Mouse (Mus musculus): ENCODE data around the gene Gm17387. TPM values are rescaled to one million over a fixed set of nuclear protein-coding genes. Genes with fewer than 3 reads are reported as not detected.

Gm17387 gene
- not detected in 2 replicates for polyA plus RNA-seq (2015; fragmentation: Nextera tagmentation; extraction: Ambion mirVana)

GRCm38 (mm10) chr7:141028831-141029230, at the start of gene Gm17387:
Gene Gm17387 (plus strand): TSS chr7:141029131.
- H3K27me3 ChIP-seq (replicated peaks; ENCODE audit: control insufficient read depth, insufficient read depth, low read length), result no peaks in the 10 kb centered on the region
- peaks cover 8% of the 10 kb centered on the region; the same call in 1 of the 2 replicates for H3K4me1 ChIP-seq (replicated peaks; ENCODE audit: control insufficient read depth, insufficient read depth, low read length)
- H3K27ac ChIP-seq (ENCODE audit: low read depth, low read length), result no peak within 1 kb of the TSS
- no peaks in the 10 kb centered on the region for H3K9me3 ChIP-seq (ENCODE audit: control insufficient read depth)
- H3K4me2 ChIP-seq (replicated peaks; ENCODE audit: low read depth), result no peak within 1 kb of the TSS
- no peaks in the 10 kb centered on the region for H3K36me3 ChIP-seq (ENCODE audit: control insufficient read depth, insufficient read depth)
- ATAC-seq, result no peak
- H3K9ac ChIP-seq (ENCODE audit: low read depth, low read length), result no peak within 1 kb of the TSS
- TF ChIP-seq CTCF (IDR thresholded peaks at IDR 0.05; ENCODE audit: low read depth), result no peak
- H3K4me3 ChIP-seq (ENCODE audit: low read depth, low read length), result no peak within 1 kb of the TSS
- WGBS, result 95% methylated on average over 2 of the region's 2 CpGs

DNA sequence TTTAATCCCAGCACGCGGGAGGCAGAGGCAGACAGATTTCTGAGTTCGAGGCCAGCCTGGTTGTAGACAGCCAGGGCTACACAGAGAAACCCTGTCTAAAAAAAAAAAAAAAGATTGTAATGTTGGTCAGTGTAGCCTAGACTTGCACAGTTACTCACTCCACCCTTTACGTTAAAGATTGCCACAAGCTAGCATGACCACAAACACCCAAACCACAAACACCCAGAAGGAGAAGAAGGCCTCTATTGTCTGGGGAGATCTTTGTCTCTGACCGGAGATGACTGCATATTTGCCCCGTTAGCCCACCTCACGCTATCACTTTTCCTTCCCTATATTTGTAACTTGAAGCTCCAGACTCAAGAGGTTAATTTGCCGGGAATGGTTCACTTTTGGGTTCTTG, 47.2 kb upstream of the Gm17387 start:
- no peak for TF ChIP-seq CTCF (IDR thresholded peaks at IDR 0.05; ENCODE audit: low read depth)
- Histone ChIP-seq H3K36me3 (ENCODE audit: control insufficient read depth, insufficient read depth) (no peaks in the 10 kb centered on the region), H3K4me1 (replicated peaks; ENCODE audit: control insufficient read depth, insufficient read depth, low read length) (no peaks in the 10 kb centered on the region), H3K9me3 (ENCODE audit: control insufficient read depth) (no peaks in the 10 kb centered on the region), H3K4me2 (replicated peaks; ENCODE audit: low read depth) (no peak overlapping the region), H3K4me3 (ENCODE audit: low read depth, low read length) (no peak overlapping the region), H3K27me3 (replicated peaks; ENCODE audit: control insufficient read depth, insufficient read depth, low read length) (no peaks in the 10 kb centered on the region), H3K27ac (ENCODE audit: low read depth, low read length) (no peak overlapping the region), H3K9ac (ENCODE audit: low read depth, low read length) (no peak overlapping the region)
- ATAC-seq, result no peak
- WGBS, result 87% methylated on average over 8 of the region's 8 CpGs

DNA sequence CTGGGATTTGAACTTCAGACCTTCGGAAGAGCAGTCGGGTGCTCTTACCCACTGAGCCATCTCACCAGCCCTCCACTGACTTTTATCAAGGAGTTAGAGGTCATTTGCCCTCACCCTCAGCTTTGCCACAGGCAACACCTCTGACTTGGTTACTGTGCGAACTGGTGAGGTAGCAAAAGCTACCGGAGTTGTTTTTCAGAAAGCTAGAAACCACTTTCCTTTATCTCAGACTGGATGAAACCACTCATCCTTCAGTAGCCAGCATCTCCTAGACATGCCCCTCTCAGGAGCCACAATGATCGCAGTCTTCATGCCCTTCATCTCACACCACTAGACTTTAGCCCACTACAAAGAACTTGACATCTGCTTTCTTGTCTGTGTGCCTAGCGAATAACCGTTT, 46.0 kb upstream of the Gm17387 start:
- TF ChIP-seq CTCF (IDR thresholded peaks at IDR 0.05; ENCODE audit: low read depth), result no peak
- Histone ChIP-seq H3K4me1 (replicated peaks; ENCODE audit: control insufficient read depth, insufficient read depth, low read length) (no peaks in the 10 kb centered on the region), H3K36me3 (ENCODE audit: control insufficient read depth, insufficient read depth) (no peaks in the 10 kb centered on the region), H3K9ac (ENCODE audit: low read depth, low read length) (no peak overlapping the region), H3K27me3 (replicated peaks; ENCODE audit: control insufficient read depth, insufficient read depth, low read length) (no peaks in the 10 kb centered on the region), H3K4me2 (replicated peaks; ENCODE audit: low read depth) (no peak overlapping the region), H3K4me3 (ENCODE audit: low read depth, low read length) (no peak overlapping the region), H3K27ac (ENCODE audit: low read depth, low read length) (no peak overlapping the region), H3K9me3 (ENCODE audit: control insufficient read depth) (no peaks in the 10 kb centered on the region)
- no peak for ATAC-seq
- WGBS, result 96% methylated on average over 7 of the region's 7 CpGs

GRCm38 (mm10) chr7:140987182-140988138, 41.5 kb upstream of the Gm17387 start:
- TF ChIP-seq CTCF (IDR thresholded peaks at IDR 0.05; ENCODE audit: low read depth), result no peak
- 72% methylated on average over 17 of the region's 17 CpGs for WGBS
- Histone ChIP-seq H3K4me2 (replicated peaks; ENCODE audit: low read depth) (no peak overlapping the region), H3K36me3 (ENCODE audit: control insufficient read depth, insufficient read depth) (no peaks in the 10 kb centered on the region), H3K9me3 (ENCODE audit: control insufficient read depth) (no peaks in the 10 kb centered on the region), H3K4me3 (ENCODE audit: low read depth, low read length) (no peak overlapping the region), H3K27ac (ENCODE audit: low read depth, low read length) (no peak overlapping the region), H3K27me3 (replicated peaks; ENCODE audit: control insufficient read depth, insufficient read depth, low read length) (no peaks in the 10 kb centered on the region), H3K9ac (ENCODE audit: low read depth, low read length) (no peak overlapping the region), H3K4me1 (replicated peaks; ENCODE audit: control insufficient read depth, insufficient read depth, low read length) (no peaks in the 10 kb centered on the region)
- ATAC-seq, result no peak

GRCm38 (mm10) chr7:140989022-140989421, 39.9 kb upstream of the Gm17387 start:
- Histone ChIP-seq H3K4me2 (replicated peaks; ENCODE audit: low read depth) (no peak overlapping the region), H3K4me3 (ENCODE audit: low read depth, low read length) (no peak overlapping the region), H3K9ac (ENCODE audit: low read depth, low read length) (no peak overlapping the region), H3K4me1 (replicated peaks; ENCODE audit: control insufficient read depth, insufficient read depth, low read length) (no peaks in the 10 kb centered on the region), H3K36me3 (ENCODE audit: control insufficient read depth, insufficient read depth) (no peaks in the 10 kb centered on the region), H3K27me3 (replicated peaks; ENCODE audit: control insufficient read depth, insufficient read depth, low read length) (no peaks in the 10 kb centered on the region), H3K27ac (ENCODE audit: low read depth, low read length) (no peak overlapping the region), H3K9me3 (ENCODE audit: control insufficient read depth) (no peaks in the 10 kb centered on the region)
- no peak for ATAC-seq
- 75% methylated on average over 4 of the region's 4 CpGs for WGBS
- TF ChIP-seq CTCF (IDR thresholded peaks at IDR 0.05; ENCODE audit: low read depth), result no peak

DNA sequence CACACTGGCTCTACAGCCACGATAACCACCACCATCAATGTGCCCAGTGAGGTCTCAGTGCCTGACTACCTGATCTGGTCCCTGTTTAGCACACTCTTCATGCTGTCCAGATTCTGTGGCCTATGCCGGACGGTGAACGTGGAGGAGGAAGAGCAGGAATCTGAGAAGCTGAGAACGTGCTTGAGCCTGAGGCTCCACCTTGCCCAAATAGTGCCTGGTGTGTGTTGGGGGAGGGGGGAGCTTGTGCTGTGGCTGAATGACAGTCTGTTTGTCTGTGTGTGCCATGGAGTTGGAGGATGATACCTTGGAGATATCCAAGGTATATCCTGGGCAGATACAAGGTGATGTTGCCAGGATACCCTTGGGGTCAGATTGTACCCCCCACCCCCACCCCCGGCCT, 38.7 kb upstream of the Gm17387 start:
- no peak overlapping the region for H3K27ac ChIP-seq (ENCODE audit: low read depth, low read length)
- no peak for TF ChIP-seq CTCF (IDR thresholded peaks at IDR 0.05; ENCODE audit: low read depth)
- no peak overlapping the region for H3K4me3 ChIP-seq (ENCODE audit: low read depth, low read length)
- ATAC-seq, result no peak
- 42% methylated on average over 6 of the region's 6 CpGs for WGBS
- H3K36me3 ChIP-seq (ENCODE audit: control insufficient read depth, insufficient read depth), result no peaks in the 10 kb centered on the region
- no peaks in the 10 kb centered on the region for H3K4me1 ChIP-seq (replicated peaks; ENCODE audit: control insufficient read depth, insufficient read depth, low read length)
- no peaks in the 10 kb centered on the region for H3K9me3 ChIP-seq (ENCODE audit: control insufficient read depth)
- no peaks in the 10 kb centered on the region for H3K27me3 ChIP-seq (replicated peaks; ENCODE audit: control insufficient read depth, insufficient read depth, low read length)
- no peak overlapping the region for H3K9ac ChIP-seq (ENCODE audit: low read depth, low read length)
- no peak overlapping the region for H3K4me2 ChIP-seq (replicated peaks; ENCODE audit: low read depth)
